Mouse (Mus musculus) heart, embryonic 16.5 days (tissue): Measurements from ENCODE around the gene Ptpn4. TPM values are rescaled to one million over a fixed set of nuclear protein-coding genes. Genes with fewer than 3 reads are reported as not detected.
A peak's percentile ranks its signal among the peaks of the same experiment; 100 is the strongest.

Source experiments
- ATAC-seq: fragments of 200-750 bp; cut with Nextera tagmentation; replicated peaks from 2 replicates; pipeline ENCODE4 v1.8.0; 2017; ENCODE audit warnings: moderate number of reproducible peaks; ENCODE audit not compliant: insufficient read depth, low FRiP score; ENCODE audit errors: extremely low read depth
- H3K27ac ChIP-seq: fragments of 300-500 bp; sonication (generic); 2 replicates; pipeline ENCODE4 v1.5.1; 2014; ENCODE audit warnings: mild to moderate bottlenecking, low read length, control low read depth, moderate library complexity
- H3K27me3 ChIP-seq: fragments of 300-500 bp; sonication (generic); 2 replicates; pipeline ENCODE4 v1.6.1; 2014; ENCODE audit warnings: low read length, mixed read lengths; ENCODE audit not compliant: control insufficient read depth, insufficient read depth
- H3K36me3 ChIP-seq: fragments of 300-500 bp; sonication (generic); 2 replicates; pipeline ENCODE4 v1.6.1; 2014; ENCODE audit not compliant: control insufficient read depth, insufficient read depth
- H3K4me1 ChIP-seq: fragments of 300-500 bp; sonication (generic); 2 replicates; pipeline ENCODE4 v1.6.1; 2014; ENCODE audit warnings: low read length, mixed read lengths; ENCODE audit not compliant: control insufficient read depth, insufficient read depth
- H3K4me2 ChIP-seq: fragments of 300-500 bp; sonication (generic); 2 replicates; pipeline ENCODE4 v1.6.1; 2014; ENCODE audit warnings: low read depth, mild to moderate bottlenecking, control low read depth, low read length
- H3K4me3 ChIP-seq: fragments of 300-500 bp; sonication (generic); 2 replicates; pipeline ENCODE4 v1.5.1; 2014; ENCODE audit warnings: mild to moderate bottlenecking, control low read depth, low read length
- H3K9ac ChIP-seq: fragments of 300-500 bp; sonication (generic); 2 replicates; pipeline ENCODE4 v1.6.1; 2014; ENCODE audit warnings: low read length, control low read depth
- H3K9me3 ChIP-seq: fragments of 300-500 bp; sonication (generic); replicated peaks from 2 replicates; pipeline ENCODE4 v1.6.1; 2016; ENCODE audit warnings: low read length; ENCODE audit not compliant: control insufficient read depth
- WGBS: fragments of 180-500 bp; shearing (Covaris S2); extraction: QIAGEN DNeasy Blood & Tissue Kit; methylation state at CpG from one replicate; pipeline ENCODE4 v1.1.7; 2014; 5-methylcytosine and 5-hydroxymethylcytosine counted together
- polyA plus RNA-seq: library from polyadenylated mRNA; unstranded; fragments of >200 nt; fragmentation: Nextera tagmentation; extraction: Ambion mirVana; gene quantifications from 2 replicates; pipeline ENCODE4 v1.2.1, GENCODE M21; 2015

The Ptpn4 gene
- polyA plus RNA-seq, 1 experiment from 2014 or later, result 4.8 TPM

- H3K27ac ChIP-seq, result peak overlapping the region; percentile 88; the same call in 1 of the 2 replicates
- H3K9me3 ChIP-seq, result no peaks in the 10 kb centered on the region
- no peaks in the 10 kb centered on the region for H3K27me3 ChIP-seq
- peaks cover 7% of the 10 kb centered on the region; the same call in 1 of the 2 replicates for H3K4me1 ChIP-seq
- H3K4me2 ChIP-seq, result peak overlapping the region; percentile 71
- WGBS, result 14% methylated on average over 9 of the region's 9 CpGs
- peak overlapping the region; percentile 95 for H3K9ac ChIP-seq
- peak overlapping the region; percentile 83 for H3K4me3 ChIP-seq
- ATAC-seq, result no peak
- H3K36me3 ChIP-seq, result no peaks in the 10 kb centered on the region
Measured at GRCm38 (mm10) chr1:119835726-119836478, 1.5 kb downstream of the Ptpn4 start.

DNA sequence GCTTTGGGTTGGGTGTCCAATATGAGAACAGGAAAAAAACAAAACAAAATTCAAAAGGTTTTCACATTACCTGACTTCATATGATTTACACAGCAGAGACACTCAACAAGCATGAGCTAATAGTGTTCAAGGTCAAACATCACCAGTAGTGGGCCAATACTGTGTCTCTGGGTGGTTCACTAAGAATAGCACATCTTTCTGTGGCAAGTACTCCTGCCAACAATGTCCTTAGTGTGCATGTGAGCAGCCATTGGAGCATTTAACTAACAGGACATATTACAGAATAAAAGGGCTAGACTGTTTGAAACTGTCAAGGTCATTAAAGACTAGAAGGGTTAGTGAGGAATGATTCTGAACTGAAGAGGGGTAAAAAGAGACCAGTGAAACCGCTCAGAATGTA is 9.3 kb downstream of the Ptpn4 start:
- Histone ChIP-seq H3K27me3 (no peaks in the 10 kb centered on the region), H3K36me3 (no peaks in the 10 kb centered on the region), H3K9ac (no peak overlapping the region), H3K4me1 (0 out of 2 replicates have a peak, but pooled peaks cover 4% of the 10 kb centered on the region), H3K27ac (peak overlapping the region; percentile 90), H3K4me3 (no peak overlapping the region), H3K9me3 (no peaks in the 10 kb centered on the region), H3K4me2 (no peak overlapping the region)
- WGBS, result 90% methylated on average over 1 of the region's 1 CpGs
- peak; percentile 88 for ATAC-seq

DNA sequence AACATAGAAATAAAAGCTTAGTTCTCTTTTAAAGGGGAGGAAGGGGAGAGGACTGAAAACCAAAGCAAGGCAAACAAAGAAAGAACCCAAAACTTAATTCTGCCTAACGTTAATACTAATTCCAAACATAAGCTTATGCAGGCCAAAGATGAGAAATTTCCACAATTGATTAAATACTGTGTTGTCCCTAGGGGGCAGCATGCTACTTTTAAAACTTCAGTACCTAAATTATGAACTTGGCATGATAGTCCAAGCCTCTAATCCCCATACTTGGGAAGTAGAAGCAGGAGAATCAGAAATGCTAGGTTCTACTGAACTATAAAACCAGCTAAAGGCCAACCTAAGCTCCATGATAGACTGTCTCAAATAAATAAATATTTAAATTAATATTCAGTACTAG is 18.7 kb downstream of the Ptpn4 start:
- Histone ChIP-seq H3K27ac (no peak overlapping the region), H3K36me3 (no peaks in the 10 kb centered on the region), H3K9me3 (no peaks in the 10 kb centered on the region), H3K4me2 (no peak overlapping the region), H3K4me3 (no peak overlapping the region), H3K27me3 (no peaks in the 10 kb centered on the region), H3K9ac (no peak overlapping the region), H3K4me1 (no peaks in the 10 kb centered on the region)
- ATAC-seq, result no peak
- 58% methylated on average over 1 of the region's 1 CpGs for WGBS

DNA sequence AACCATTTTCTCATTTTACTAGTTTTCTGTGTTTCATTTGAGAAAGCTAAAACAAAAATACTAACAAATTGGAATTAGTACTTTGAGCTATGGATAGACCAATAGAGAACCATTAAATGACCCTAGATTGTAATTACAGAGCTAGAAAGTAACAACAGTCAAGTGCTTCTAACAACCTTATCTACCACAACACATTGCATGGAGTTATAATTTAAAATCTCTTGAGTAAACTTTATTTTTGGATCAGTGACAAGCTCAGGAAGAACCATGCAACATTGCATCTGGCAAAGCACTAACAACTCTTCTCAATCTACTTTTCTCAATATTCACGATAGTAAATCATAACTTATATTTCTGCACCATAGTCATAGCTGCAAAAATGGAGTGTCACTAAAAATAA is 29.7 kb downstream of the Ptpn4 start:
- Histone ChIP-seq H3K9ac (no peak overlapping the region), H3K4me3 (no peak overlapping the region), H3K27ac (no peak overlapping the region), H3K36me3 (no peaks in the 10 kb centered on the region), H3K9me3 (no peaks in the 10 kb centered on the region), H3K4me1 (no peaks in the 10 kb centered on the region), H3K27me3 (no peaks in the 10 kb centered on the region), H3K4me2 (no peak overlapping the region)
- no peak for ATAC-seq
- WGBS, result 94% methylated on average over 1 of the region's 1 CpGs

GRCm38 (mm10) chr1:119805984-119806383 is 31.4 kb downstream of the Ptpn4 start:
- Histone ChIP-seq H3K9me3 (no peaks in the 10 kb centered on the region), H3K4me3 (no peak overlapping the region), H3K36me3 (no peaks in the 10 kb centered on the region), H3K4me1 (no peaks in the 10 kb centered on the region), H3K27me3 (no peaks in the 10 kb centered on the region), H3K9ac (no peak overlapping the region), H3K27ac (no peak overlapping the region), H3K4me2 (no peak overlapping the region)
- no peak for ATAC-seq
- 88% methylated on average over 2 of the region's 2 CpGs for WGBS

GRCm38 (mm10) chr1:119804586-119804985 is 32.8 kb downstream of the Ptpn4 start:
- no peak overlapping the region for H3K4me2 ChIP-seq
- H3K36me3 ChIP-seq, result no peaks in the 10 kb centered on the region
- H3K4me3 ChIP-seq, result no peak overlapping the region
- no peak overlapping the region for H3K9ac ChIP-seq
- H3K4me1 ChIP-seq, result no peaks in the 10 kb centered on the region
- H3K9me3 ChIP-seq, result no peaks in the 10 kb centered on the region
- 63% methylated on average over 1 of the region's 1 CpGs for WGBS
- no peaks in the 10 kb centered on the region for H3K27me3 ChIP-seq
- H3K27ac ChIP-seq, result no peak overlapping the region
- ATAC-seq, result no peak

DNA sequence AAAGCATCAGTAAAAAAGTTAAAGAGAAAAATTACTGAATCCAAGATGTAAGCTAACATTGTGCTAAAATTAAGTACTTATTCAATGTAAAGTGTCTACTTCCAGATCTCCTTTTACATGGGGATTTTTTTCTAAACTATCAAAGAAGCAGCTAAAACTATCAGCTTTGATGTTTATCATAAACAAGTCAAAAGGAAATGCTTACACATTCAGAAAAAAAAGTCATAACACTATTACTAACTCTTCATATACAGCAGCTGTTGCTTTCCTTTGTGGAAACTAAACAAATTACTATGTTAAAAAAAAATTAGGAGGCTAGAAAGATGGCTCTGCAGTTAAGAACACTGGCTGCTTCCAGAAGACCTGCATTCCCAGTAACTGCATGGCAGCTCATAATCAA is 42.2 kb downstream of the Ptpn4 start:
- Histone ChIP-seq H3K36me3 (no peaks in the 10 kb centered on the region), H3K4me2 (no peak overlapping the region), H3K27ac (no peak overlapping the region), H3K4me1 (no peaks in the 10 kb centered on the region), H3K4me3 (no peak overlapping the region), H3K9ac (no peak overlapping the region), H3K9me3 (no peaks in the 10 kb centered on the region), H3K27me3 (no peaks in the 10 kb centered on the region)
- ATAC-seq, result no peak

GRCm38 (mm10) chr1:119794342-119794741 is 43.1 kb downstream of the Ptpn4 start:
- 94% methylated on average over 1 of the region's 1 CpGs for WGBS
- Histone ChIP-seq H3K4me2 (no peak overlapping the region), H3K4me3 (no peak overlapping the region), H3K4me1 (no peaks in the 10 kb centered on the region), H3K36me3 (no peaks in the 10 kb centered on the region), H3K27ac (no peak overlapping the region), H3K27me3 (no peaks in the 10 kb centered on the region), H3K9ac (no peak overlapping the region), H3K9me3 (no peaks in the 10 kb centered on the region)
- ATAC-seq, result no peak

- no peaks in the 10 kb centered on the region for H3K36me3 ChIP-seq
- H3K4me1 ChIP-seq, result no peaks in the 10 kb centered on the region
- no peak overlapping the region for H3K9ac ChIP-seq
- no peak for ATAC-seq
- no peak overlapping the region for H3K27ac ChIP-seq
- WGBS, result 76% methylated on average over 1 of the region's 1 CpGs
- H3K4me2 ChIP-seq, result no peak overlapping the region
- H3K9me3 ChIP-seq, result no peaks in the 10 kb centered on the region
- no peak overlapping the region for H3K4me3 ChIP-seq
- no peaks in the 10 kb centered on the region for H3K27me3 ChIP-seq
Measured at GRCm38 (mm10) chr1:119790616-119791015, 46.8 kb downstream of the Ptpn4 start.
